Mouse (Mus musculus): ENCODE results near the gene Arhgef2.
"Not testable (repeated sequence)": the region's sequence is repeated elsewhere in the genome, so short reads cannot be mapped to it uniquely, and the experiment has no call there.

The Arhgef2 gene

DNA sequence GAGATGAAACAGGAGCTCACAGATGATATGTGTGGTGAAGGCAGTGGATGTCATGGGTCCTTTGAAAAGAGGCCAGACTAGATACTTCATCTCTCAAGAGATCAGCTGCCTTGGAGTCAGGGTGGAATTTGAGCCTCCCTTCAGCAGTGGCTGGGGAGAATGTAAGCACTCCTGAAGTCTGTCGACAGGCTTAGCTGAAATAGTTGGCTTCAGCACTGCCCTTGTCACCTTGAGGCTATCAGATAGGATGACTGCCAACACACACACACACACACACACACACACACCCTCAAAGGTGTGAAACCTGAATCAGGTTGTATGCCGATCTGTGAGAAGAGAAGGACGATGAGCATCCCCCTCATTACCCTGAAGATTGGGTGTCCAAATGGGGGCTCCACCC lies 14.7 kb upstream of the Arhgef2 start:
- DNase-seq (ENCODE audit: low read depth, low spot score), result no peak

DNA sequence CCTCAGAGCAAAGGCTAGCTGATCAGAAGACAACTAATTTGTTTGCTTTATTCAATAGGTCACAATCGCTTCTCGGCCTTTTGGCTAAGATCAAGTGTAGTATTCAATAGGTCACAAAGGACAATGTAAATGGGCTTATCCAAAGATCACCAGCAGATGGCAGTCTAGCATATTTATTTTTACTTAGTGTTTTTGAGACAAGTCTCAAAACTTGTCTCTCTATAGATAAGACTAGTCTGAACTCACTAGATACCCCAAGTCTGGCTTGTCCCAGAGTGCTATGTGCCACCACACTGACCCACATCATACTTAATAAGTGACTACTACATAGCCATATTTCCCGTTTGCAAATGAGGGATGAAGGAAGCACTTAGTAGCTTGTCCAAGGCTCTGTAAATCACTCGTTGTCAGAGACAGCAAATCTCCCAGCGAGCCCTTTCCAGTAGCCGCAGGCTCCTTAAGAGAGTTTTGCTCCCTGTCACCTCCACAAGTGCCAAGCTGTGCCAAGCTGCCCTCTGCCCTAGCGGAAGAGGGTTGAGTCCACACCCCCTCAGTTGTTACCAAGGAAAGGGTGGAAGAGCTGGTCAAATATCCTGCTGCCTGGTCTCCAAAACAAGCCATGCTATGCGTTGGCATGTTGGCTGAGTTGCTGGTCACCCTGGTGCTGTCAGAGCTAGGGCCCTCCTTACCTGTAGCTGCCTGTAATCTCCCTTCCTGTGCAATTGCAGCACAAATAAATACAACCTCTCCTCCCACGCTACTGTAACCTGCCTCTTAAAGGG lies 13.6 kb upstream of the Arhgef2 start:
- DNase-seq (ENCODE audit: low read depth, low spot score), result no peak

DNA sequence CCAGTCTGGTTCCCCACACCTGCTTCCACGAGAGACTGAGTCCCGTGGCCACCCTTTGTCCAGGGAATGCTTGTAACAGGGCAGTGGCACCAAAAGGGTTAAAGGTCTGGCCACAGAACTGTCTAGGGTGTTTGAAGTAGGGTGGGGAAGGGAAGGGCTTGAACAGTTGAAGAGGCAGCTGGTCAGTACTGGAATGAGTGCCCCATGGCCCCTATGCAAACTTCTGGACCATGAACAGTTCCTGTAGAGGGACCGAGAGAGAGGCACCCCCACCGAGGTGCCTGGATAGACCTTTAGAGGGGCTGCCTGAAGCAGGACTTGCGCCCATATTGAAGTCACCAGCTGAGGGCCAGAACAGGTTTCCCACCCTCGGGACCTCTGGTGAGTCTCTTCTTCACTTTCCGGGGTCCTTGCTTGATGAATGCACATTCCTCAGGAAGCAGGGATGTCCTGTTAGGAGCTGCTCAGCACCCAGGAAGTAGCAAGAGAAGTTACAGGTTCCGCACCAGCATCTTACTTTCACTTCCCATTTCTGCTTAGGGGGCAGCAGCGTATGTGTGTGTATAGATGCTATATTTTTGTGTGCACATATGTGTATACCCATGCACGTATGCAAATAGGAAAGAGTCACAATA lies 12.7 kb upstream of the Arhgef2 start:
- no peak for DNase-seq (ENCODE audit: low read depth, low spot score)

DNA sequence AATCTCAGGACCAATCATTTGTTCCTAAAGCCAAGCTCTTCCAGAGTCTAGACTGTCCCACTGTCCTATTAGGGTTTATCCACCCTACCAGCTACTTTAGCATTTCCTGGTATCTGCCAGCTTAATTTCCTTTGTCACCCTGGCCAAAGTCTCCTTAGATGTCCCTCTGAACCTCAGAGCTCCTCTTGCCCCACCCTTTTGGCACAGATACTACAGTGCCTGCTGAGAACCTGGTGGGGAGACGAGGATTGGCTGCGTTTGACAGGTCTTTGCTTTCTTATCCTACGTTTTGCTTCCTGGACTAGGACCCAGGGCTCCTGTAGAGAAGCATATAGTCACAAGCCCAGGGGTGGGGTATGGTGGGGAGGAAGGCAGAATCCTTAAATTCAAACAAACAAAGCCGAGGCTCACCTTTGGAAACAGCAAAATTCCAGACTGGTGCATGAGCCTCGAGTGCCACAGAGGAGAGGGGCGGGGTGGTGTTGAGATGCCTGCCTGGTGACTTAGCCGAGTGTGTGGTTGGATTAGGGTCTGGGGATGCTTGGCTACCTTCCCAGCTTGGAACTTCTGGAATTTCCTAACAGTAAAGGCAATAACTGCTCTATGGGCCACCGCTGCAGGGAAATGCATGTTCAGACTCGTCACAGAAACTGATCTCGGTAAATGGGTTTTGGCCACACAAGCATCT lies 11.7 kb upstream of the Arhgef2 start:
- DNase-seq (ENCODE audit: low read depth, low spot score), result no peak

DNA sequence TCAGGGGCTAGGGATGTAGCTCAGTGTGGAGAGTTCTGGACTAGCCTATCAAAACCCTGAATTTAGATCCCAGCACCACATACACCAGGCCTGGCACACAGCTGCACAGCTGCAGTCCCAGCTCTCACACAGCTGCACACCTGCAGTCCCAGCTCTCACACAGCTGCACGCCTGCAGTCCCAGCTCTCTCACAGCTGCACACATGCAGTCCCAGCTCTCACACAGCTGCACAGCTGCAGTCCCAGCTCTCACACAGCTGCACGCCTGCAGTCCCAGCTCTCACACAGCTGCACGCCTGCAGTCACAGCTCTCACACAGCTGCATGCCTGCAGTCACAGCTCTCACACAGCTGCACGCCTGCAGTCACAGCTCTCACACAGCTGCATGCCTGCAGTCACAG lies 9.2 kb upstream of the Arhgef2 start:
- not testable (repeated sequence) for DNase-seq (ENCODE audit: low read depth, low spot score)

DNA sequence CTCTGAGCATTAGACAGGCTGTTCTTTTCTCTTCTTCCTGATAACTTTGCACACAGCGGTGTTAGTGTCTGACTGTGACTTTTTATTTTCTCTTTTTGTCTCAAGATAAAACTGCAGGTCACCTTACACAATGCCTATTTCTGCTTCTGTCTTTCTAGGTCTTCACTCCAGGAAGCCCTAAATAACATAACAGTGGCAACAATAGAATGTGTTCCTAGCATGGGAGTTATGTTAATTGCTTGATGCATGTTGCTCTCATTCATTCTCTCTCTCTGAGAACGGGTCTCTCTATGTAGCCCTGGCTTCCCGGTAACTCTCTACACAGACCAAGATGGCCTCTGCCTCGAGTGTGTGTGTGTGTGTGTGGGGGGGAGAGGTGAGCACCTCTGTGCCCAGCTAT lies 3.3 kb upstream of the Arhgef2 start:
- DNase-seq (ENCODE audit: low read depth, low spot score), result no peak

DNA sequence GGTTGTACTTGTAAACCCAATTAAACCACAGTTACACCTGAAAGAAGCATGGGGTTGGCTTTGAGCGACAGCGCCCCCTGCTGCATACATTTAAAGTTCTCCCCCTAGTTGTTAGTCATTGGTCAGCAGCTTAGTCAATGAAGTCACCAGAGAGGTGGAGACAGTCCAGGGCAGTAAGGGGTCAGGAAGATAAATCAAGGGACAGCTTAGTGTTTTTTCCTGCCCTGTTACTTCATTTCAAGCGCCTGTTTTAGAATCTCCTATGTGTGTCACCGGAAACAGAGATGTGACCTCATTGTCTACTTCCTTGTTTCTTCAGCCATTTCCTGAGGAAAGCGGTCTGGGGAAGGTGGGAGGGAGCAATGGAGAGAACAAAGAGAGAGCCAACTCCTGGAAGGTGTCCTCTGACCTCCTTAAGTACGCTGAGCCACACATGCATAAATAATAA lies 2.0 kb upstream of the Arhgef2 start:
- no peak for DNase-seq (ENCODE audit: low read depth, low spot score)

DNA sequence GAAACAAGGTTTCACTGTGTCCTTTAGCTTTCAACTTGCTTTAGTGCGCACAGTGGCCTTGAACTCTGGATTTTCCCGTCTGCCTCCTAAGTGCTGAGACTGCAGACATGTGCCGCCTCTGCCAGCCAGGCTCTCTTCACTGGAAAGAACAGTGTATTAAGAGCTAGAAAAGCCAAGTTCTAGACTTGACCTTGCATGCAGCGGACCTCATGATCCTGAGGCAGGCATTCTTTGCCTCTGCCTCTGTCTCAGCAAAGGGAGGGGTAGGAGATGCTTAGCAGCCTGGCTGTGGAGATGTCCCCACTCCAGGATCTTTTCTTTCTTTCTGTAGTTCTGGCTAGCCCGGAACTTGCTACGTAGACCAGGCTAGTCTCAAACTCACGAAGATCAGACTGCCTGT lies 903 bp upstream of the Arhgef2 start:
- DNase-seq (ENCODE audit: low read depth, low spot score), result no peak

DNA sequence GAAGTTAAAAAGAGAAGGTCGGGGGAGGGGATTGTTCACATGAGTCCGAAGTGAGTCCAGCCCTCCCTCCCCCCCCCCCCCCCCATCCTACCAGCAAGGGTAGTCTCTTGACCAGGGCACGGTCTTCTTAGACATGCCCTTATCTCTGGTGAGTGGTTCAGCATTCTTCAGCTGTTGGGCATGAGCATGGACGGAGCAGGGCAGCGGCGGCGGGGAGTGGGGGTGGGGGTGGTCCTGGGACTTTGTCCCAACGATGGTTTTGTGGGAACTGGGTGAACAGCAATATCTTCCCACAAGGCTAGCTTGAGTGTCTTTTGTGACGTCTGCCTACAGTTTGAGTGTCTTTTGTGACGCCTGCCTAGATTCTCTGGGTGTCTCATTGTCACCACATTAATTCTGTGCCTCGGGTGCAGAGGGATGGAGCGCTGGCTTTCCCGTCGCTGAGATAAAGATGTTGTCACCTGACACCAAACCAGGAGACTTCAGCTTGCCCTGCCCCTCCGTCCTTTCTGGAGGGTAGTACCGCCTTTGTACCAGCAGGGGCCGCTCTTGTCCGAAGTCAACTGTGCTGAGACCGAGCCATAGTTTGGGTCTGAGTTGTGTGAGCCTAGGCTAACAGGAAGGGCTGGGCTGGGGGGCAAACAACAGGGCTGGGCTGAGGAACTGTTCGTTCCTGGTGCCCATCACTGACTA lies 1.4 kb downstream of the Arhgef2 start:
- peak; percentile 80 for DNase-seq (ENCODE audit: low read depth, low spot score)

DNA sequence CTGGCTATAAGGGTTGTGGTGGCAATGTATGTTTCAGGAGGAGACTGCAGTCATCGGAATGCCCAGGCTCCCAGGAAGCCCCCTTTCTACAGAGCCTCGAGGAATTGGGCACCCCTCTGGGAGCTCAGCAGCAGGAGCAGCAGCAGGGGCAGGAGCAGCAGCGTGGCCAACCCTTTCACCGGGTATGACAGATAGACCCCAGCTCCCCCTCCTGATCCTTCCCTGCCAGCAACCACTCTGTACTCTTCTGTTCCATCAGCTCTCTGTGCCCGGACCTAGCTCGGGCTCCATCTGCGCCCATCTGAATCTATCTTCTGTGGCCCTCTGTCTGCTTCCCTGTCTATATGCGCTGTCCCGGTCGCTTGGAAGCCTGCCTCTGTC lies 2.0 kb downstream of the Arhgef2 start:
- DNase-seq (ENCODE audit: low read depth, low spot score), result no peak

DNA sequence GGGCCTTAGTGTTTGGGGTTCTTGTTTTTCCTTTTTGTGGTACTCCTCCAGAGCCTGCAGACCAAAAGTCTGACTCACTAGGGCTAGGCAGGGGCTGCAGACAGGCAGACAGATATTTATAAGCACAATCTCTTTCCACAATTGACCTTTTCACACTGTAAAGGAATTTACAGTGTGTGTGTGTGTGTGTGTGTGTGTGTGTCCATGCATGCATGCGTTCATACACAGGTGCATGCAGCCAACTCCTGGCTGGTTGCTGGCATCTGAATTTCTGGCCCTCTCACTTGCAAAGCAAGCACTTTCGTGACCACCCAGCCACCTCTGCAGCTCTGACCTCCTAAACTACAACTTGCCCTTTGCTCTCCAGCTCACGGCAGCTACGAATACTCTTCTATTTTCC lies 3.3 kb downstream of the Arhgef2 start:
- DNase-seq (ENCODE audit: low read depth, low spot score), result no peak

DNA sequence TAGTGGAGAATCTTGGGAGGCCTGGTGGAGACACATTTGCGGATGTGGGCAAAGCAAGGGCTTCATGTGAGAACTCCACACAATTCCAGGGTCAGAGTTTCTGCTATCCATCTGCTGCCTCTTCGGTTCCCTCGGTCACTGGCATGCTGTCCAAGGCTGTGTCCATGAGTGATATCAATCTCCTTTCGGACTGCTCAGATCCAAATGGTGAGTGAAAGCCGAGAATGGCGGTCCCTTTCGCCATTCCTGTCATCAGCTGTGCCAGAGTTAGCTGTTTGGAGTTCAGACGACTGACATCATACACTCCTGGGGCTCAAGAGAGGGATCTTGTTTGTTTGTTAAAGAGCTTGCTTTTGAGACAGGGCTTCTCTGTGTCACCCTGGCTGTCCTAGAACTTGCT lies 8.7 kb downstream of the Arhgef2 start:
- no peak for DNase-seq (ENCODE audit: low read depth, low spot score)

DNA sequence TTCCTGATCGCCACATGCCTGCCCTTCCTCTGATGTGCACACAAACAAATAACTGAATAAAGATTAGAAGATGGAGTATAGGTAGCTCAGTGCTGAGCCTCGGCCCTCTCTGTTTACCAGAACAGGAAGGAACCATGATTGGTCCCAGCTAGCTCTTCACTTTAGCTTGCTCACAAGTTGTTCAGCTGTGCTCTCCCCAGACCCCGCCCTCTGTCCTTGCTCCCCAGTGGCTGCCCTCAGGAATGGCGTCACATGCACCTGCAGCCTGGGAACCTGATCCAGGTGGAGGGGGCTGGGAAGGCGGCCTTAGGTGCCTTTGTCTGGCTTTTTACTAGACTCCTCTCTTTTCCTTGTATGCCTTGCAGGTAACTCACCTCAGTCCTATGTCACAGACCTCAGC lies 9.4 kb downstream of the Arhgef2 start:
- no peak for DNase-seq (ENCODE audit: low read depth, low spot score)

DNA sequence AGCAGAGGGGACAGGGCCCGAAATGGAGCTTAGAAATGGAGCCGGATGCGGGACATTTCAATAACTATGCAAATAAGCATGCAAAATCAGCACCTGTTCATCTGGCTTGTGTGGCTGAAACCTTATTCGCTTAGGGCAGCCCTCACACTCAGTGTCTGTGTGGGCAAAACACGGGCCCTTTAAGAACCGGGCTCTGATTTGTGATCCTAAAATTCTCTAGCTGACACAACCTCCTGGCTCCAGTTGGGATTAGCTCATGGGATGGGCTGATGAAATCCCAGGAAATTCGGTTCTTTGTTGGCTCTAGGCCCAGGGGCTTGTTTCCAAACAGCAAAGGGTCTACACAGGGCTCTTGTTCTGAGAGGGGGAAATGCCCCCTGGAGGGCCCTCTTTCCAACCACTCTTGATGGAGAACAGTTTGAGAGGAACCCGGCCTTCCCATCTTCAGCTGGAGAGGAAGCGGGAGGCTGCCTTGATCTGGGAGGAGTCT lies 10.2 kb downstream of the Arhgef2 start:
- DNase-seq (ENCODE audit: low read depth, low spot score), result peak; percentile 85

DNA sequence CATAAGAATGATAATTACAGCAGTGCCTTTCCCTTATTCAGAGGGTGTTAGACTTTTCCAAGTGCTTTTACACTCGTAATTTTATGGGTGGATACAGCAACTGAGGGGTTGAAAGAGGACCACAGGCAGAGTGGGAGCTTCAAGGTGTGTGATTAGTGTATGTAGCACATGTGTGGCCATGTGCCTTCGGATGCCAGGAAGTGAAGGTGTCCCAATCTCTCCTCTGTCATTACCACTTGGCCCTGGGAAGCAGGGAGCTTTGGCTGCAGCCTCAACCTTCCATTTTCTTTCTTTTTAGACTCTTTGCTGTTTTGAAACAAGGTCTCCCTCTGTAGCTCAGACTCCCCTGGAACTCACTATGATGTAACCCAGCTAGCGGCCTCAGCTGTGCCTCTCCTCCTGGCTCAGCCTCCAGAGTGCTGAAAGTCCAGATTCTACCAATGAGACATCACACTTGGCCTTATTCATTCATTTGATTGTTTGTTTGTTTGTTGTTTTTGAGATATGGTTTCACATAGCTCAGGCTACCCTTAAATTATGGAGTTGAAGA lies 11.3 kb downstream of the Arhgef2 start:
- no peak for DNase-seq (ENCODE audit: low read depth, low spot score)

DNA sequence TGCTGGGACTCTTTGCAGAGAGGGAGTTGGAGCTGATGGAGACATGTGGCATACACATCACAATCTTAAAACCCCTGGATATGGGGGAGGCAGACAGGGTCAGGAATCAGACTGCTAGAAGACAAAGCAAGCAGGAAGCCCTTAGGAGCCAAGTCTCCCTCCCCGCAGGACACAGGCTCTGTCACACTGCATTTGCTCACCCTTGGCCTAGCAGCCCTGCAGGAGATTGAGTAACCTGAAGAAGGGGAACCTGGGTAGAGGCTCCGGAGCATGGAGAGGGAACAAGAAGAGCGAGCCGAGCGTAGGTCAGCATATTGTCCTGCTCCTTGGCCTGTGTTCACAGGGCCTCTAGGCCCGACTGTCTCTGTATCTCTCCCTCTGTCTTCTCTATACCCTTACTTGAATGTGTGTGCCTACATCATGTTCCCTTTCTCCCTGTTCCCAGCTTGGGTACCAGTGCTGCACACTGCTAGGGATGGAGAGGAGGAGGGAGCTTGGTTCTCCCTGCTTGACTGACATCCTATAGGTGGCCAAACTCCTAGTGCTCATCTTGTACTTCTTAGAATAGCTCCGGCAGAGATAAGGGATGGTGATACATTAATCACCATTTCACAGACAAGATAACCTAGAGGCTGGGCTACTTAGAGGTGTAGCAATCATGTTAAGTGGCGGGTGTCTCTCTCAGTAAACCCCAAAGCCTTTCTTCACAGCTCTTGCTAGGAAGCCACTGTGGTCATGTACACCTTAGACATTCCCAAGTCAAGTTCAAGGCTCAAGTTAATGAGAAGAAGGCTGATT lies 12.5 kb downstream of the Arhgef2 start:
- no peak for DNase-seq (ENCODE audit: low read depth, low spot score)

DNA sequence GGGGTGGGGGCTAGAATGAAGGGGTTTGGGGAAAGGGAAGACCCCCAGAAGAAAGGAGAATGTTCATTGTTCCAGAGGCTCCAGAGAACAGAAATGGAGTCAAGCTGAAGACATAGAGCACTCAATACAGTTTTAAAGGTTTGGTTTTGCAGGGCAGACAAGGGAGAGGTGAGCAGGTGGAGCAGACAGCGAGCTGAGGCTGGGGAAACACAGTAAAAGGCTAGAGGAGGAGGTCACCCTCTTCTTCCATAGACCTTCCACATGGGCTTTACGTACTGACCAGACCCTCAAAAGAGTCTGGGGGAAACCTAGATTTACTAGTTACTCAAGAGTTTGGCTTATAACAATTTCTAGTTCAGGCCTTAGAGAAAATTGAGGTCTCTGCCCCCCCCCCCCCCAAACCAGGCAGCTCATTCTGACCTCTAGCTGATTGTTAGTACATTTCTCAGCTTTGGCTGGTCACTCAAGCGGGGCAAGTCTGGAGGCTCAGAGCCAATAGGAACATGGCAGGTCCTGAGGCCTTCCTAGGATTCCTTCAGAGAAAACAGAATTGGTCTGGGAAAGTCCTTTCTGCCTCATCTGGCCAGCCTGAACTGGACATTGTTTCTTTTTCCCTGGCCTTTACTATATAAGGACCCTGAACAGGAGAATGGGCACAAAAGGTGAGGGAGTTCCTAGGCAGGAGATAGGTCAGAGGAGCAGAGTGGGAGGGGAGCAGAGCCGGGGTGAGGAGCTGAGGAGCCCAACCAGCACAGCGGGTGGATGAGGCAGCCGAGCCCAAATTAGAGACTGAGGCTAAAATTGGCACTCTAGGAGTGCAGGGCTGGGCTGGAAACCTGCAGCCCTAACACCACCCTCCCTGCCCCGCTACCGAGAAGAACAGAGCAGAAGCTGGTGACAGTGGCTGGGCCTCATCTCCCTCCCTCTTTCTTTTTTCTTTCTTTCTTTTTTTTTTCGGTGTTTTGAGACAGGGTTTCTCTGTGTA lies 13.6 kb downstream of the Arhgef2 start:
- DNase-seq (ENCODE audit: low read depth, low spot score), result no peak

DNA sequence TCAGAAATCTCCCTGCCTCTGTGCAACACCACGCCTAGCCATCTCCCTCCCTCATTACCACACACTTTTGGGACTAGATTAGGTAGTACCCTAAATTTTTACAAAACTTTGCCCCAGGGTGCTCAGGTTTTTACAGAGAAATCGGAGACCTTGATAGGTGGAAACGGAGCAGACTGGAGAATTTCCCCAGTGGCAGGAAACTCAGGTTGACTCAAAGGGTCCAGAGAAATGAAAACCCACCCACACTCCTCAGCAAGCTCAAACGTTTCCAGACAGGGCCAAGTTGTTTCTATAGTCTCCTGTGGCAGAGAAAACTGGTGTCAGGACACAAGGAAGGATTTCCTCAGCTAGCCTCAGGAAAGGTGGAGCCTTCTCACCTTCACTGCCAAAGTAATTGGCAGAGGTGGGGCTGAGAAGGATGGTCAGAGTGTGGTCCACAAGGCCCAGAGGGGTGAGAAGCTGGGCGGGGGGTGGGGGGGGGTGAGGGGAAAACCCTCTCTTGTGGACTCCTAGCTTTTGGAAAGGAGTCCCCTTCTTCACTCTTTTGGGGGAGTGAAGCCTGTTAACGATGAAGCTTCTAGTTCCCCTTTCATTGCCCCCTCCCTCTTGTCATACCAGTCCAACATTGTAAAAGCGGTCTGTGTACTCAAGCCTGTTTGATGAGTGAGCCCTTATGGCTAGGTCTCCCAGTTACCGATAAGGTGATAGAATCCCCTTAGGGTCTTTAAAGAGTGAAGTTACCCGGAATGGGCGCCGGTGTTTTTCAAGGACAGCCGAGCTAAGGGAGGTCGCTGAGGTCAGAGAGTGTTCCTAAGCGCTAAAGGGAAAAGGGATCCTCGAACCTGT lies 14.6 kb downstream of the Arhgef2 start:
- DNase-seq (ENCODE audit: low read depth, low spot score), result no peak

Measured in skeletal muscle tissue, adult 2 months (tissue).